Mouse (Mus musculus) ovary, postnatal 10 days (tissue): Measurements from ENCODE around the gene Il9.

Source experiments
- DNase-seq: peaks from one replicate; pipeline ENCODE4 v3.0.0; 2022; ENCODE audit warnings: low spot score

Gene Il9

GRCm38 (mm10) chr13:56482146-56482545 is at the start of gene Il9:
TSS of gene Il9 (minus strand) at chr13:56482246.
- no peak for DNase-seq

DNA sequence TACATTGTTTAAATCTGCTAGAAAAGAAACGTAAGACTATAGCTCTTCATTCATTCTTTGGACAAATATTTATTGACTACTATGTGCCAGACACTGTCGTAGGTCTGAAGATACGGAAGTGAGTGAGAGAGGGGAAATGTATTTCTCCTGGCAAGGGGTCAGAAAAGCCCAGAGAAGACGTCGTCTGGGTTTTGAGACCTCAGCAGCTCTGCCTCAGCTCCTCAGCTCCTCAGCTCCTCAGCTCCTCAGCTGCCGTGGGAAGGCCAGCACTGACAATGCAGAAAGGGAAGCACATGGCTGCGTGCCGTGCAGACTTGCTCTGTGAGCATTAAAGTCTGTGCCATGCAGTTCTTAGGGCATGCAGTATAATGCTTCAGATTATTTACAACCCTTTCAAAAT is 47.6 kb upstream of the Il9 start:
- no peak for DNase-seq

DNA sequence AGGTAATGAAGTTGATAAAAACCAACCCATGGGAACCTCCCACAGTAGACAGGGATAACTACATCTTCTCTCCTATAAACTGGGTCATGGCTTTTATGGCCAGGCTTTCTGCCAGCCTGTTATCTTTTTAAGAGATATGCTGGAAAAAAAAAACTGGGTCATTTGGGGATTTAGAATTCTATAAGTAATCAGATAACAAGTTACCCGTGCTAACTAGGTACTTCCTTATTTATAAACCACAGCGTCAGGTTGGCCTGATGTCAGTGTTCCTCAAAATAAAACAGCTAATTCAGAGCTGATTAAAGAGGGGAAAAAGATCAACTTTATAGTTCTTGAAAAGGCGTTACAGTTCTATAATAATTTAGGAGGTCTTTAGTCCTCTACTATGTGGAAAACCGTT is 47.0 kb upstream of the Il9 start:
- DNase-seq, result no peak

- DNase-seq, result no peak
These were observed 46.2 kb upstream of the Il9 start for GRCm38 (mm10) chr13:56528281-56528680.

DNA sequence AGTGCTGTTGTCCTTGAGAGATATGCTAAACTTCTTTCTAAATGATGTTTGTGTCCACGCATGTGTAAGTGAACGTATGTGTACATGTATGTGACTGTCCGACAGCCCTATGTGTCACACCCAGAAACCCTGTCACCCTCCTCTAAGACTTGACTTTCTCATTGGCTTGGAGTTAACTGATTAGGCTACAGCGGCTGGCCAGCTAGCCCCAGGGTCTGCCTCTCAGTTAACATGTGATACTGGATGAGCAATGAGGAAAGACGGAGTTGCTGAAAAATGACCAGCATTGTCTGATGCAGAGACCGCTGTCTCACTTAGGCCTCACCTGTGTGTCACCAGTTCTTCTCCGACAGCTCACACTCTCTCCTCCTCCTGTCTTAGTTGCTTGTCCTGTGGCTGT is 45.8 kb upstream of the Il9 start:
- no peak for DNase-seq

- DNase-seq, result no peak
These were observed 44.8 kb upstream of the Il9 start for GRCm38 (mm10) chr13:56526871-56527270.

DNA sequence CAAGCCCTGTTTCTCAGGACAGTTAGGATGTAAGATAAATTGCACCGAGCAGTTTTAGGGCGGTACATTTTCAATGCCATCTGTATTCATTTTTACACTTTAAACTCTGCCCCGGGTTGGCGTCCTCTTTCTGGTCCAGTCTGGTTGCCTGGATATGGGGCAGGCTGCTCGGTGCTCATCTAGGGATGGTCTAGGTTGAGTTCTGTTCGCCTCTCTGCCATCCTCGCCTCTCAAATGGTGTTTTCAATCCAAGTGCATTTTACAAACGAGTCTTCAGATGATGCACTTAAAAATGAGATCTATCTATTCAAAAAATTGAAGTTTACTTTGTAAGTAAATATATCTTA is 40.7 kb upstream of the Il9 start:
- DNase-seq, result no peak

DNA sequence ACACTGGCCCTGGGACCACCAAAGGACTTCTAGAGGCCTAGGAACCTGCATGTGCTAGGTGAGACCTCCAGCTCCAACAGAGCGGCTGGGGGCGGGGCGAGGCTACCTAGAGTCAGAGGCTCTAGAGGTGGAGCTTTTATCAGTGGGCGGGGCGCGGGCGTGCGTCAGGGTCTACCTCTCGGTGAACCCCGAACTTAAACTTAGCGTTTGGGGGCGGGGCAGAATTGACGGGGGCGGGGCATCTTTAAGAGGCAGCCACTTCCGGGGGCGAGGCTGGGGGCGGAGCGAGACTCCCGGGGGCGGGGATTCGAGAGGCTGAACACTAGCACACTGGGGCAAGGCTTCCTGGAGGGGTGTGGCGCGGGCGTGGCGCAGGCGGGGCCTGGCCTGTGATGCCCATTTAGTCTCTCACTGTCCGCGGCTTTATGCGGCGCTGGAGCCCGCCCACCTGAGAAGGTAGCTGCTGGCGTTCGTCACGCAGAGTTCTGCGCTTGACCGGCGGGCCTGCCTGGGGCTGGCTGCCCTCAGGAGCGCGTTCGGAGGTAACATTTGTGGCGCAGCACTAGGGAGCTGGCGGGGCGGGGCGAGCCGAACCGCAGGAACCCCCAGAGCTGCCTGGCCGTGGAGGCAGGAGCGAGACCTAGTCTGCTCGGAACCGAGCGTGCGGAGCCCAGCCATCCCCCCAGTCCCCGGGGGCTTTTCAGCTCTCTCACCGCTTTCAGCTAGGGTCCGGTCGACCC is 40.2 kb upstream of the Il9 start, which contains the start of gene Fbxl21:
Gene Fbxl21, plus strand, starts transcription at position 392 of the 740 bp plus-strand sequence.
- DNase-seq, result peak; percentile 74

GRCm38 (mm10) chr13:56516816-56517215 is 34.8 kb upstream of the Il9 start:
- no peak for DNase-seq

DNA sequence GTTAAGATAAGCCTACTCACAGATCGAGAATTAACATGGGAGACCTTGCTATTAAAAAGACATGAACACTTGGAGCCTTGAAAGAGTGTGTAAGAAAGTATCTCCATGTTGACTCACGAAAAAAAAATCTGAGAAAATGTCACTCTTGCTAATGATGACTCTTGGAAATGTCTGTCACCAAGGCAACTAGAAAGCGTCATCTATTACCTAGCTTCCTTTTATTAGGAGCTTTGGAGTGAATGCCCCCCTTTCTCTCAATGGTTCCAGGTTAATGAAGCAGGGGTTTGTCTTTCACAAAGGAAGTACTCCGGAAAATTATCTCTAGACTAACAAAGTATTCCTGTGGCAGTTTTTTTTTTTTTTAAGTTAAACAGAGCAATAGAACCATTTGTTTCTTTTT is 34.3 kb upstream of the Il9 start:
- DNase-seq, result no peak

DNA sequence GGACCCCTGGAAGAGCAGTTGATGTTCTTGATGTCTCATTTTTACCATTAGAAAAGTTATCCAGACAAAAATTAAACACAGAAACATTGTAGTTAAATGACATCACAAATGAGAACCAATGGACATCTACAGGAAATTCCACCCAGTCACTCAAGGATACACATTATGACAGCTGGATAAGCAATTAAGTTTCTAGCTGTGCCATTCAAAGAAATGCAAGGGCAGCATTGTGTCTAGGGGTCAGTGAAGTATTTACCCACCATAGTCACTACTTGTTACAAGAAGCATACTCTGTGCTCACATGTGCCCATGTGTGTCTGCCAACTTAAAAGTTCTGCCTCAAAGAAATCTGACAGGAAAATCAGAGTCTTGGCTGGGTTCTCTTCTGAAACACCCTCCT is 31.5 kb upstream of the Il9 start:
- no peak for DNase-seq

DNA sequence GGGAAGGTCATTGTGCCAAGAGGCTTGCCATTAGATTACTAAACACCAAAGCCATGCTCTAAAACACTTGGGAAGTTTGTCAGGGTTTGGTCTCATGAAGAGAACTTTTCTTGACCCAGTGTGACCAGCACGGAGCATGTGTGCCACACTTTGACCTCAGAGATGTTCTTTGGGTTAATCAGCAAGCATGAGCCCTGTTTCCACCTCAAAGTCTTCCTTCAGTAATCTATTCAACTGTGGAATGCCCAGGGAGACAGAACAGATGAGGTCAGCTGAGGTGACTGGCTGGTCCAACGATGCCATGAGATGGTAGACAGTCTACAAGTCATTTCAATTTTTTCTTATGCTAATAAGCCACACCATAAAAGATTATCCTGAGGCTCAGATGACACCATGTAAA is 27.8 kb upstream of the Il9 start:
- DNase-seq, result no peak

GRCm38 (mm10) chr13:56506871-56507496 is 24.9 kb upstream of the Il9 start:
- DNase-seq, result no peak

- no peak for DNase-seq
These were observed 19.9 kb upstream of the Il9 start for GRCm38 (mm10) chr13:56501866-56502420.

DNA sequence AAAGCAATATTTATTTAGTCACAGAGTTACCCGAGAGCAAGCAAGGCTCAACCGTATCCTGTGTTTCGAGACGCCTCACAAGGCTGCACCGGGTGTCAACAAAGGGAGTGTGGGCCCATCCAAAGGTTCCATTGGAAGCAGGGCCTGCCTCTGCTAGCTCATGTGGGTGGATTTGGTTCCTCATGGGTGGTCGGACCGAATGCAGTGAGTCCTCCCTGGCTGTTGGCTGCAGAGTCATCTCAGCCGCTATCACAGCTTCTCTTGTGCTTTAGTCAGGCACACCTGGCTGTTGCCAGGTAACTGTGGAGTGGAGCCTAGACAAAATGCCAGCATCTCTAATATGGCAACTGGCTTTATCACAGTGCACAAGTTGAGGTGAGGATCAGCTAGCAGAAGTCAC is 18.6 kb upstream of the Il9 start:
- no peak for DNase-seq

DNA sequence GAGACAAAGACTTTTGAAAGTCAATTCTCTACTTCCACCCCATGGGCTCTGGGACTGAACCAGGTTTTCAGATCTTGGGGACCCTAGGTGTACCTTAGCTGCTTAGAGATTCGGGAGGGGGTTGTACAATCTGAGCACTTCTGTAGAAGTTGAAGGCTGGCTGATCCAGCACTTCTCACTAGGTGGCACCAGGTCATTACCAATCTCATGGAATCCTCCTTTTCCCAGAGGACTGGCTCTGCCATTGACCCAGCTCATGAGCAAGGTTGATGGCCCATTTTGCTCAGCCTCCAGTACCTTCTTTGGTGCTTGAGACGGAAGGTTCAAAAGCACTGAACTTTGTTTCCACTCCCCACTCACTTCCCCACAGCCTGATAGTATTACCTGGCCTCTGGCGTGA is 18.1 kb upstream of the Il9 start:
- no peak for DNase-seq

GRCm38 (mm10) chr13:56494440-56494839 is 12.4 kb upstream of the Il9 start:
- DNase-seq, result no peak

GRCm38 (mm10) chr13:56488012-56488411 is 6.0 kb upstream of the Il9 start:
- no peak for DNase-seq

- no peak for DNase-seq
These were observed 4.0 kb downstream of the Il9 start for GRCm38 (mm10) chr13:56478027-56478426.

DNA sequence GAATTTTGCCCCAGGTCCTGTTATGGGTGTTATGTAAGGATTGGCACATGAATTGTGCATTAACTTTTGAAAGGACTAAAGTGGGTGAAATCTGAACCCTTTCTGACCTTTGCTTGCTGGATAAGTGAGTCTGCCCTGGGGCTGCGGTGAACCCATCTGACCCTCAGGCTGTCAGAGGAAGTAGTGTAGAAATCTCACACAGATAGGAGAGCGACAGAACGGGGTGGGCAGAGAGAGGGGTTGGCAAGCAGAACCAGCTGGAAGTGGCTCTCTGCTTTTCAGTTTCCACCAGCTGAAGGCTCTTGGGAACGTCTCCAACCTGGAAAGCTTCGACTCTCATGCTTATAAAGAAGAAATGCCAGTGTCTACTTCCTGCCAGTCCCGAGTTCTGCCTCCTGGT is 4.8 kb downstream of the Il9 start:
- no peak for DNase-seq

DNA sequence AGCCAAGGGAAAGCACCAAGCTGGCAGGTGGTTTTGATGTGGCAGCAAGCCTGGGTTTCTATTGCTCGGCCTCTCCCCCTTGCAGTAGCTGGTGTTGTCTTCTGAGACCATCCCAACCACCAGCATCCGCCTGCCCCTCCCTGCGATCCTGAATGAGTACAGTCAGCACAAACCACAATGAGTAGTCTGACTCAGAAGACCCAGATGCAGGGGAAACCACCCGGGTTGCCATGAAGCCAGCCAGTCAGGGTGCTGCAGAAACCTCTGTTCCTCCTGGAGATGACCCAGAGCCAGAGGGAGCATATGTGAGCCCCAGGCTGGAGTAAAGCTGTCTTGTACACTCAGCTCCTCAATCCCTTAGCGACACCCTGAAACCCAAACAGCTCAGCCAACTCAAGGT is 5.3 kb downstream of the Il9 start:
- DNase-seq, result no peak

GRCm38 (mm10) chr13:56475363-56475762 is 6.7 kb downstream of the Il9 start:
- no peak for DNase-seq

- no peak for DNase-seq
These were observed 9.4 kb downstream of the Il9 start for GRCm38 (mm10) chr13:56472661-56473060.

DNA sequence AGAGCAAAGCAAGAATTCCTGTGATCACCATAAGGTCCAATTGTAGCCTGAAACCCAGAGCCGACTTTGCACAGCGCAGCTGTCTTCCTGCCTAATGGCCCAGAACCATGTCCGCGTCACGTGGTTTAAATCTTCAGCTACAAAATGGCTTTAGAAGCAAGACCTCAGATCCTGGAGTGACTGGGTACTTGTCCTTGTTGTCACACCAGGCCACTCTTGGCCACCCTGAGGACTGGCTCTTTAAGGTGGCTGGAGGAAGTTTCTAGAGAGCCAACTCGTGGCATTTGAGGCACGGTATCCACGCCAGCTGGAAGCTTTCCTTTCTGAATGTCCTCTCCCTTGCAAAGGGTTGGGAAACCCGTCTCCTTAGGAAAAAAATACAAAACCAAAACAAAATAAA is 10.1 kb downstream of the Il9 start:
- no peak for DNase-seq
